Mouse (Mus musculus) 416B (cell line): ENCODE results near the gene Gm17349.
"Not testable (repeated sequence)": the region's sequence is repeated elsewhere in the genome, so short reads cannot be mapped to it uniquely, and the experiment has no call there.

Source experiments
- DNase-seq: peaks from one replicate; pipeline ENCODE4 v3.0.0; 2011; ENCODE audit warnings: low read depth

Gm17349 gene

DNA sequence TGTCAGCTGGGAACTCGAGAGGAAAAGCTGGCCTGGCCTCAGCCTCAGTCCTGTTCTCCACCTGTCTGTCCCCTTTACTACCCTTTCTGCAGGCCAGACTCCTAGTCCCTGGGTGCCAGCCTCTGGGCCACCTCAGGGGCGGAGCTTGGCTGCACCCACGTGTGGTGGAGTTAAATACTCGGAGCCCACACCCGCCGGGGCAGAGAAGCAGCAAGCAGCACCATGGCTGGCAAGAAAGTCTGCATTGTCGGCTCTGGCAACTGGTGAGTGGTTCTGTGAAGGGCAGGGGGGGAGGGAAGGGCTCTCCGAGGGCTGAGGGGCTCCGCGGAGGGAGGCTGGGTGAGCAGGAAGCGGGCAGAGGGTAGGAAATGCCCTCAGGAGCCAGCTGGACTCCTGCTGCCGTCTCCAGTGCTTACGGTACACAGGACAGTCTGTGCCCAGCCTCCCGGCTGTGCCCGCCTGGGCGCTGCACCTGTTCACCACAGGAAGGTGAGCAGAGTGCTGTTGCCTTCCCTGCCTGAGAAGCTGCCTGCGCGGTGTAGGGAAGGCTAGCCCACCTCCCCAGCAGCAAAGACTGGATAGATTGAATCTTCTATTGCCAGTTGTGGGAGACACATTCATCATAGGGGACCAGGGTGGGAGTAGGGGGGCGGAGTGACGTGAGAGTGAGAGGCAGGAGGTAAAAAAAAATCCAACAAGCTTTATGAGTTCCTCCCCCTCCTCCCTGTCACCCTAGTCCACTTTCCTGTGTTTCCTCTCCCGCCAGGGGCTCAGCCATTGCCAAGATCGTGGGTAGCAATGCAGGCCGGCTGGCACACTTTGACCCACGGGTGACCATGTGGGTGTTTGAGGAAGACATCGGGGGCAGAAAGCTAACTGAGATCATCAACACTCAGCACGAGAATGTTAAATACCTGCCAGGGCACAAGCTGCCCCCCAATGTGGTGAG lies 12.4 kb upstream of the Gm17349 start, which contains the start of gene Gpd1:
Gene Gpd1 (plus strand): TSS at position 130 of the 949 bp plus-strand sequence.
- DNase-seq, result peak; percentile 43

GRCm38 (mm10) chr15:99716814-99717213 lies 11.5 kb upstream of the Gm17349 start:
- DNase-seq, result no peak

DNA sequence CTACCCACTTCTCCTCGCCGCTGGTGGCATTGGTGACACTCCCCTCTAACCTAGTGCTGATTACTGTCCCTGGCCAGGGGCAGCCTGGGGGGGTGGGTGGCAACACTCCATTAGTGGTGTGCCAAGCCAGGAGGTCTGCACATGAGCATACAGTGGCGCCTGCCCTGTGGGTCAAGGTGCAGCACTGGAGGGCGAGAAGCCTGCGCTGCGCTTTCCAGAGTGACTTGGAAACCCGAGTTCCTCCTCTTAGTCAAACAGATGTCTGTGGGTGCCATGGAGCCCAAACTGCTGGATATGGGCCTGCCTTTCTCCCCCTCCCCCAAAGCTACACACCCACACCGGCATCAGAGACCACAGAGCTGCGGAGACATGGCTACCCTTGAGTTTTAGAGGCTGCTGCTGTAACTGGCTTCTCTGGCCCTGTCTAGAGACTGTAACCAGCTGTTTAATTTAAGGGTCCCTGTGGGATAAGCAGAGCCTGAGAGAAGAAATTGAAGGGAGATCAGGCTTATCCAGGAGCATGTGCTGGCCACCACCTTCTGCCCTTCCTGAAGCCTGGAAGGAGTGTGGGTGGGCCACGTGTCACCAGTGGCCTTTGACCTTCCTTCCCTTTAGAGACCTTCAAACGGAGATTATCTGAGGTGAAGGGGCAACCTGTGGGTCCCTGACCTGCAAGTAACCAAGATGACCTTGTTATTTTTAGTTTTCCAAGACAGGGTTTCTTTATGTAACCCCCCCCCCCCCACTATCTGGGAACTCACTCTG lies 10.9 kb upstream of the Gm17349 start:
- no peak for DNase-seq

- peak; percentile 73 for DNase-seq
These were observed 10.1 kb upstream of the Gm17349 start for GRCm38 (mm10) chr15:99715361-99715865.

- peak; percentile 81 for DNase-seq
These were observed 9.6 kb upstream of the Gm17349 start for GRCm38 (mm10) chr15:99714858-99715257.

GRCm38 (mm10) chr15:99714206-99714605 lies 8.9 kb upstream of the Gm17349 start:
- no peak for DNase-seq

DNA sequence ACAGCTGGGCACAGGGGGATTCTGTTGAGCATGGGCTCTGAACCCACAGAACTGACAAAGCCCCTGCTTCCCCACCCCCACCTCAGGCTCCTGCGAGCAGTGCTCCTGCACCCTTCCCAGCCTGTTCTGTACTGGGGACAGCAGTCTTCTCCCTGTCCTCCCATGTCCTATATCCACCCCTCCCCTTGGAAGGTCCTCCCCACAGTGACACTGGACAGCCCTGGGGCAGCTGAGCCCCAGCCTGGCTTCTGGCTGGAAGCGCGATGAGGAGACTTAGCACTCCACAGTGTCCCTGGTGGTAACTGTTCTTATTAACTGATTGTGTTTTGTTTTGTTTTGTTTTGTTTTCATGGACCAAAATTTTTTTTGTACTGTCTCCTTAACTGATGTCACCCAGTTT lies 8.3 kb upstream of the Gm17349 start:
- DNase-seq, result no peak

GRCm38 (mm10) chr15:99712666-99713559 lies 7.6 kb upstream of the Gm17349 start:
- DNase-seq, result no peak

- no peak for DNase-seq
These were observed 6.2 kb upstream of the Gm17349 start for GRCm38 (mm10) chr15:99711491-99711890.

DNA sequence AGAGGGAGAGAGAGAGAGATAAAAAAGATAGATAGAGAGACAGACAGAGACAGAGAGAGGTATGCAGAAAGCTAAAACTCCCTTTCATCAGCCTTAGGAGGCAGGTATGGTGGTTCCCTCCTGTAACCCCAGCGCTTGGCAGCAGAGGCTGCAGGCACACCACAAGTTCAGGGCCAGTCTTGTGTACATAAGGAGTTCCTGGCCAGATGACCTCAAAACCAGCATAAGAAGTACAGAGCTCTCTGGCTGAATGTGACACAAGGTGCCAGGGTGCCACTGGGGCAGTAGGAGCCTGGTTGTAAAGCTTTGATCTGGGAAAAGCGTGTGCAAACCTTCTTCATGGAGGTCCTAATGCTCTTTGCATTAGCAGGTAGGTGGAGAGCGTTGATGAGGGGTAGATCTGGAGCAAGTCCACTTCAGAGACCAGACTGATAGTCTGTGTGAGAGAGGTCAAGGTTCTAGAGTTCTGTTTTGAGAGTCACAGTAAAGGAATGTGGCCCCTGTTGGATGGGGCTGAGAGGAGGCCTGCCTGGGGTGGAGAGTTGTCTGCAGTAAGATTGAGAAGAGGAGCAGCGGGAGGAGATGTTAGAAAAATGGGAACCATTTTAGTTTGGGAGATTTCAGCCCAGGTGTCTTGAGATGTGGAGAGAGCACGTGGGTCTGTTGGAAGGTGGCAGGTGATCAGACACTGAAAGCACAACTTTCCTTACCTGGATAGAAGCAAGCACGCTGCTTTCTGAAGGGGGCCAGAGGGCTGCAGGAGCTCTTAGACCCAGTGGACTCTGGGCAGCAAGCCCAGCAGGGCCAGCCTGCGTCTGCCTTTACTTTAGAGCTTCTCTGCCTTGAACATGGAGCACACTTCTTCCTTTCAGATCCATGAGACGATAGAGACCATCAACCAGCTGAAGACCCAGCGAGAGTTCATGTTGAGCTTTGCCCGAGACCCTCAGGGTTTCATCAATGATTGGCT lies 5.2 kb upstream of the Gm17349 start:
- DNase-seq, result no peak

GRCm38 (mm10) chr15:99708176-99708575 lies 2.9 kb upstream of the Gm17349 start:
- DNase-seq, result no peak

GRCm38 (mm10) chr15:99704881-99705280 lies 409 bp downstream of the Gm17349 start:
- DNase-seq, result no peak

DNA sequence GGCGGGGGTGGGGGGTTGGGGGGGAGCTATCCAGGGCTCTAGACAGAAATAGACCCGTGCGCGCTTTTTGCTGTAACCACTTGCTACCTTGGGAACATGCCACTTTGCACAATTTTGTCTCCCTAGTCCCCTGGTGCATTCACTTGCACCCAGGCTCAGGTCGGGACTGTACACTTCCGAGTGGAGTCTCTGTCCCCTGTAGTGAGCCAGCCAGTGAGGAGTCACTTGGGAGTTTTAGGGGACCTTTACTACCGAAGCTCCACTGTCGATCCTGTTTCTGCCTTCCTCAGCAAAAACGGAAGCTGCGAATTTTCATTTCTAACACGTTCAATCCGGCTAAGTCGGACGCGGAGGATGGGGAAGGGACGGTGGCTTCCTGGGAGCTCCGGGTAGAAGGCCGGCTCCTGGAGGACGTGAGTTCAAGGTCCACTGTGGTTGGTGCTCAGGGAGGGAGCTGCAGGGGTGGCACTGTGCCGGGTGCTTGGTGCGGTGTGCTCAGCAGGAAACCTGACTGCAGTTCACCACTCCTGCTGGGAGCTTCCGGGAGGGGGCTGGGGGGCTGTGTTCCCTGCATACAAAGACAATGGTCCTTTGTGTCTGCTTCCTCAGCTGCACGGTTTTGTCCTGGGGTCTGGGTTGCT lies 1.1 kb downstream of the Gm17349 start:
- no peak for DNase-seq

DNA sequence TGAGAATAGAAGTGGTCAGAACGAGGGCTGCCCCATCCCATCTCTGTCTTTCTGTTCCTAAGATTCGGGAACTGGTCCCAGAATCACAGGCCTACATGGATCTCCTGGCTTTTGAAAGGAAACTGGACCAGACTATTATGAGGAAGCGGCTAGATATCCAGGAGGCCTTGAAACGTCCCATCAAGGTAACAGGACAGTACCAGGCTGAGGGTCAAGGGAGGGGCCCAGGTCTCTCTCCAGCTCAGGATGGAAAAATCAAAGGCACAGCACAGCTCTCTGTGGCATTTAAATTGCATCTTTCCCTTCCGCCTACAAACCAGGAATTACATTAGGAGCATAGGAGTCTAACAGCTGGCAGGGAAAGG lies 1.6 kb downstream of the Gm17349 start:
- no peak for DNase-seq

DNA sequence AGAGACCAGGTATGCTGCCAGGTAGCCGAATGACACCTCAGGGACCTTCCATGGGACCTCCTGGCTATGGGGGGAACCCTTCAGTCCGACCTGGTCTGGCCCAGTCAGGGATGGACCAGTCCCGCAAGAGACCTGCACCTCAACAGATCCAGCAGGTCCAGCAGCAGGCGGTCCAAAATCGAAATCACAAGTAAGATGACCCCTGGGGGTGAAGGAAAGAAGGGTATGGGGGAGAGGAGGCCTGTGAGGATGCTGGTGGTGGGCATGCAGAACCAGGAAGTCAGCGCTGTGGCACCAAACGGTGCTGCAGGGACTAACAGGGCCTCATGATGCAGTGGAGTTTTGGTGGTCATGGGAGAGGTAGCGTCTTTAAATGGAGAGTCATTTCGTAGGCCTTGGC lies 2.2 kb downstream of the Gm17349 start:
- no peak for DNase-seq

- peak; percentile 94 for DNase-seq
These were observed 3.0 kb downstream of the Gm17349 start, which contains the start of gene Smarcd1 for GRCm38 (mm10) chr15:99701999-99702900. Gene Smarcd1 (plus strand): TSS chr15:99702129.

DNA sequence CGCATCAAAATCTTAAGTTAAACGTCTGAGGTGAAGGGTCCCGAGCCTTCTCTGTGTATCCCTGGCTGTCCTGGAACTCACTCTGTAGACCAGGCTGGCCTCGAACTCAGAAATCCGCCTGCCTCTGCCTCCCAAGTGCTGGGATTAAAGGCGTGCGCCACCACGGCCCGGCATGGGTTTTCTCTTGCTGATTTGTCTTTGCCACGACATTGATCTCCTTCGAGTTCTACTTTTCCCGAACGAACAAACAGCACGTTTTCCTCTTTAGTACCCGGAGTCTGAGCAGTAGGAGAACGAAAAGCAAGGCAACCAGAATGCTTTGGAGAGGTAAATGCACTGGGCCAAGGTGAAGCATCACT lies 3.7 kb downstream of the Gm17349 start:
- DNase-seq, result not testable (repeated sequence)

DNA sequence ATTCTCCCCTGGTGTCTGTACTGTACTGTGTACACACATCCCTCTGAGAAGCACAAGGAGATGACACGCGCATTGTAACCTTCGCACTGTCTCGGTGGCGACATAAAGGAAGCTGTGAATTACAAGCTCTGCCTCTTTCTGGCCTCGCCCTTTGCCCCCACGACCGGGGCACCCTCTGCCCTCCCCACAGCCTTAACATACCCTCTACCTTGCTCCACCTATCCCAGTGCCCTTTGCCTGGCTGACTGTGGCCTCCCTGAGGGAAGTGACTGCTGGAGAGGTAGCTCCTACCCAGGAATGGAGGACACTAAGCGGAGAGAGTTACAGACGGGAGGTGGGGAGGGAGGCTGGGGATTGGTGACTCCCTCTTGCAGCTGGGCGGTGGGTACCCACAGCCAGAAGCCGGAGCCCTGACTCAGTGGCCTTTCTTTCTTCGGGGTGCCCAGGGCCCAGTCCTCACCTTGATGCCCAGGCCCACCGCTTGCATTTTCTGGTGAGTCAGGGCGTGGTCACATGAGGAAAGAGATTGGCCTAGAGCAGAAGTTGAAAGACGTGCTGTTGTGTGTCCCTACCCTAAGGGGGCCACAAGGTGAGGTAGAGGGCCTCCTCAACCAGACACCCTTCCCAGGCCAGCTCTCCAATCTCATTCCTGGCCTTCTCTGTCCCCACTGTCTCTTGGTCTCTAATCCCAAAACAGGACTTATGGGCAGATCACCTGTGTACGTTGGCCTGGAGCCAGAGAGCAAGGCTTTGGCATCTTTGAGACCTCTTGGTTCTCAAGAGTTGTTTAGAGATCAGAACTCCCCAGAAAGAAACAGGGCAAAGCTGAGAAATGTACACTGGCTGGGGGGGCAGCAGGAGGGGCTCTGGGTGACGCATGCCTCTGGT lies 4.8 kb downstream of the Gm17349 start:
- DNase-seq, result no peak
